Mouse (Mus musculus) liver, embryonic 16.5 days (tissue): ENCODE data around the gene Mfng. TPM values are rescaled to one million over a fixed set of nuclear protein-coding genes. Genes with fewer than 3 reads are reported as not detected.

Source experiments
- ATAC-seq: fragments of 200-750 bp; cut with Nextera tagmentation; 2 replicates; pipeline ENCODE4 v1.8.0; 2017; ENCODE audit warnings: low read depth, mild to moderate bottlenecking, moderate number of reproducible peaks, moderate library complexity
- H3K27ac ChIP-seq: fragments of 300-500 bp; sonication (generic); 2 replicates; pipeline ENCODE4 v1.5.1; 2014; ENCODE audit warnings: mild to moderate bottlenecking, low read length
- H3K27me3 ChIP-seq: fragments of 300-500 bp; sonication (generic); 2 replicates; pipeline ENCODE4 v1.6.1; 2014; ENCODE audit warnings: low read depth, low read length, mixed read lengths; ENCODE audit not compliant: control insufficient read depth, insufficient read depth
- H3K36me3 ChIP-seq: fragments of 300-500 bp; sonication (generic); 2 replicates; pipeline ENCODE4 v1.6.1; 2014; ENCODE audit warnings: mild to moderate bottlenecking; ENCODE audit not compliant: control insufficient read depth, insufficient read depth
- H3K4me1 ChIP-seq: fragments of 300-500 bp; sonication (generic); 2 replicates; pipeline ENCODE4 v1.6.1; 2014; ENCODE audit warnings: low read depth, low read length, mixed read lengths; ENCODE audit not compliant: control insufficient read depth
- H3K4me2 ChIP-seq: fragments of 300-500 bp; sonication (generic); 2 replicates; pipeline ENCODE4 v1.6.1; 2014; ENCODE audit warnings: low read depth, low read length, mixed read lengths
- H3K4me3 ChIP-seq: fragments of 300-500 bp; sonication (generic); 2 replicates; pipeline ENCODE4 v1.5.1; 2014; ENCODE audit warnings: low read depth, mild to moderate bottlenecking, low read length
- H3K9ac ChIP-seq: fragments of 300-500 bp; sonication (generic); 2 replicates; pipeline ENCODE4 v1.6.1; 2014; ENCODE audit warnings: low read depth, low read length
- H3K9me3 ChIP-seq: fragments of 300-500 bp; sonication (generic); replicated peaks from 2 replicates; pipeline ENCODE4 v1.6.1; 2016; ENCODE audit warnings: low read length; ENCODE audit not compliant: control insufficient read depth
- WGBS: fragments of 180-500 bp; shearing (Covaris S2); extraction: QIAGEN DNeasy Blood & Tissue Kit; methylation state at CpG from one replicate; pipeline ENCODE4 v1.1.7; 2014; ENCODE audit not compliant: insufficient replicate concordance; 5-methylcytosine and 5-hydroxymethylcytosine counted together
- polyA plus RNA-seq: library from polyadenylated mRNA; unstranded; fragments of >200 nt; fragmentation: Nextera tagmentation; extraction: Ambion mirVana; gene quantifications from 2 replicates; pipeline ENCODE4 v1.2.1, GENCODE M21; 2015

Mfng gene
- polyA plus RNA-seq, 1 experiment from 2014 or later: 5.4 TPM

DNA sequence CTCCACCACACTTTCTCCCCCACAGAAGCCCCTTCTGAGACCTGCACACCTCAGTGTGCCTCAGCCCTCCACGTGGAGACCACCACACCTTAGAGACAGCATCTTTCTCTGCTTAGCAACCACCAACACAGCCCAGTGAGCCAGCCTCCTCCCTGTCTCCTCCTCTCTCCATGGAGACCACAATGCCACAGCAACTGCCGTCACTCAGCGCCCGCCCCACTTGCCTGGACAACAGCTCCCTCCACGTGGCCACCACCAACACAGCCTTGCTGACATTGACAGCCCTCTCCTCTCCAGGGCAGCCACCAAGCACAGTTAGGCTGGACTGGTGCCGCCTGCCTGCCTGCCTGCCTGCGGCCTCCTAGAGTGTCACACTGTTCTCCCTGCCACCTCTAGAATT, 63.5 kb downstream of the Mfng start:
- H3K4me2 ChIP-seq: no peak overlapping the region
- peaks cover 36% of the 10 kb centered on the region for H3K27me3 ChIP-seq
- ATAC-seq: no peak
- no peak overlapping the region for H3K9ac ChIP-seq
- H3K36me3 ChIP-seq: no peaks in the 10 kb centered on the region
- no peak overlapping the region for H3K27ac ChIP-seq
- no peaks in the 10 kb centered on the region for H3K4me1 ChIP-seq
- H3K4me3 ChIP-seq: no peak overlapping the region
- 22% methylated on average over 7 of the region's 7 CpGs for WGBS
- no peaks in the 10 kb centered on the region for H3K9me3 ChIP-seq

DNA sequence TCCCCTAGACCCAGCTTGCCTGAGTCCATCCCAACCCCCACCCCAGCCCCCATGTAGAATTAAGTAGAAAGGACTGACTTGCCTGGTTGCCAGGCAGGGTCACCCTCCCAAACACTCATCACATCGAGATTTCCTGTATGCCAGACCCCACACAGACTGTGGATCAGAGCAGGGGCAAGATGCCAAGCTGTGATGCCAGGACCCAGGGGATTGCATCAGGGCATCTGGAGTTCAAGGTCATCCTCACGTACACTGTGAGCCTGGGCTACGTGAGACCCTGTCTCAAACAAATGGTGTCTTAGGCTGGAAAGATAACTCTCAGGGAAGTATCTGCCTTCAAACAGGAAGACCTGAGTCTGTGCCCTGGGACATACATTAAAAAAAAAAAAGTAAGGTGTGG, 66.6 kb downstream of the Mfng start:
- no peak overlapping the region for H3K27ac ChIP-seq
- no peaks in the 10 kb centered on the region for H3K36me3 ChIP-seq
- peaks cover 4% of the 10 kb centered on the region; the same call in 1 of the 2 replicates for H3K27me3 ChIP-seq
- no peak overlapping the region for H3K9ac ChIP-seq
- no peak for ATAC-seq
- WGBS: 42% methylated on average over 3 of the region's 3 CpGs
- no peaks in the 10 kb centered on the region for H3K4me1 ChIP-seq
- no peaks in the 10 kb centered on the region for H3K9me3 ChIP-seq
- no peak overlapping the region for H3K4me2 ChIP-seq
- no peak overlapping the region for H3K4me3 ChIP-seq

Other genes starting within 250 kb of the Mfng start
- 3.6 and 5.3 TPM in 2 replicates for gene C1qtnf6, start 242.1 kb downstream of the Mfng start, polyA plus RNA-seq
- gene Sstr3, start 228.8 kb downstream of the Mfng start, polyA plus RNA-seq: 0.02 TPM in 1 of 2 replicates, not detected in the other
- gene Rac2, start 200.7 kb downstream of the Mfng start, polyA plus RNA-seq: 108 and 121 TPM in 2 replicates
- gene Cyth4, start 176.4 kb downstream of the Mfng start, polyA plus RNA-seq: 12.5 and 13.5 TPM in 2 replicates
- gene Elfn2, start 54.7 kb downstream of the Mfng start, polyA plus RNA-seq: not detected in 2 replicates
- 1.8 and 2.1 TPM in 2 replicates for gene Card10, start 29.6 kb upstream of the Mfng start, polyA plus RNA-seq
- 12.1 and 13.1 TPM in 2 replicates for gene Cdc42ep1, start 69.1 kb upstream of the Mfng start, polyA plus RNA-seq
- gene Lgals2, start 82.1 kb upstream of the Mfng start, polyA plus RNA-seq: 9.1 and 15.8 TPM in 2 replicates
- gene Gga1, start 103.7 kb upstream of the Mfng start, polyA plus RNA-seq: 18.6 and 19.6 TPM in 2 replicates
- 0.18 and 0.22 TPM in 2 replicates for gene Gm49510, start 126.2 kb upstream of the Mfng start, polyA plus RNA-seq
- gene Sh3bp1, start 126.3 kb upstream of the Mfng start, polyA plus RNA-seq: 13.1 and 14.2 TPM in 2 replicates
- gene Pdxp, start 140.4 kb upstream of the Mfng start, polyA plus RNA-seq: 2.7 and 3.1 TPM in 2 replicates
- gene Lgals1, start 153.2 kb upstream of the Mfng start, polyA plus RNA-seq: 295 and 318 TPM in 2 replicates
- 24.0 and 25.1 TPM in 2 replicates for gene Nol12, start 161.5 kb upstream of the Mfng start, polyA plus RNA-seq
- gene Triobp, start 174.2 kb upstream of the Mfng start, polyA plus RNA-seq: 18.0 and 20.8 TPM in 2 replicates